Mouse (Mus musculus): ENCODE data around the gene Hist1h2ao. TPM values are rescaled to one million over a fixed set of nuclear protein-coding genes. Genes with fewer than 3 reads are reported as not detected.
"Not testable (repeated sequence)": the region's sequence is repeated elsewhere in the genome, so short reads cannot be mapped to it uniquely, and the experiment has no call there.

Gene Hist1h2ao
- polyA plus RNA-seq, 1 experiment = not detected

- Histone ChIP-seq H3K36me3 (ENCODE audit: control insufficient read depth, insufficient read depth, low read length) (no peaks in the 10 kb centered on the region), H3K27ac (ENCODE audit: control insufficient read depth, insufficient read depth, low read depth, low read length) (no peak overlapping the region)
- TF ChIP-seq POLR2A (IDR thresholded peaks at IDR 0.05; ENCODE audit: control insufficient read depth, low read depth, low read length) = no peak
- TF ChIP-seq CTCF (IDR thresholded peaks at IDR 0.05; ENCODE audit: control insufficient read depth, insufficient read depth, insufficient replicate concordance, low read depth, low read length) = no peak
Observed at GRCm38 (mm10) chr13:21789925-21790324, 20.3 kb upstream of the Hist1h2ao start.

GRCm38 (mm10) chr13:21790601-21791283 is 19.5 kb upstream of the Hist1h2ao start:
- TF ChIP-seq POLR2A (IDR thresholded peaks at IDR 0.05; ENCODE audit: control insufficient read depth, low read depth, low read length) = no peak
- no peak for TF ChIP-seq CTCF (IDR thresholded peaks at IDR 0.05; ENCODE audit: control insufficient read depth, insufficient read depth, insufficient replicate concordance, low read depth, low read length)
- Histone ChIP-seq H3K4me1 (ENCODE audit: control insufficient read depth, insufficient read depth, low read length) (peaks cover 2% of the 10 kb centered on the region; the same call in 1 of the 2 replicates), H3K4me3 (ENCODE audit: control insufficient read depth, low read depth, low read length) (peak overlapping the region; percentile 71), H3K36me3 (ENCODE audit: control insufficient read depth, insufficient read depth, low read length) (no peaks in the 10 kb centered on the region), H3K27me3 (ENCODE audit: control insufficient read depth, insufficient read depth, low read length) (no peaks in the 10 kb centered on the region), H3K27ac (ENCODE audit: control insufficient read depth, insufficient read depth, low read depth, low read length) (no peak overlapping the region)

More at GRCm38 (mm10) chr13:21789925-21790324, 20.3 kb upstream of the Hist1h2ao start:
- no peaks in the 10 kb centered on the region for H3K27me3 ChIP-seq (ENCODE audit: control insufficient read depth, insufficient read depth, low read length)
- peaks cover 2% of the 10 kb centered on the region; the same call in 1 of the 2 replicates for H3K4me1 ChIP-seq (ENCODE audit: control insufficient read depth, insufficient read depth, low read length)
- H3K4me3 ChIP-seq (ENCODE audit: control insufficient read depth, low read depth, low read length) = peak overlapping the region; percentile 63

- no peak overlapping the region for H3K27ac ChIP-seq (ENCODE audit: control insufficient read depth, insufficient read depth, low read depth, low read length)
- no peak overlapping the region for H3K4me3 ChIP-seq (ENCODE audit: control insufficient read depth, low read depth, low read length)
- H3K4me1 ChIP-seq (ENCODE audit: control insufficient read depth, insufficient read depth, low read length) = peaks cover 2% of the 10 kb centered on the region; the same call in 1 of the 2 replicates
- TF ChIP-seq CTCF (IDR thresholded peaks at IDR 0.05; ENCODE audit: control insufficient read depth, insufficient read depth, insufficient replicate concordance, low read depth, low read length) (no peak), POLR2A (IDR thresholded peaks at IDR 0.05; ENCODE audit: control insufficient read depth, low read depth, low read length) (no peak)
- H3K36me3 ChIP-seq (ENCODE audit: control insufficient read depth, insufficient read depth, low read length) = no peaks in the 10 kb centered on the region
- no peaks in the 10 kb centered on the region for H3K27me3 ChIP-seq (ENCODE audit: control insufficient read depth, insufficient read depth, low read length)
Observed at GRCm38 (mm10) chr13:21795584-21795983, 14.7 kb upstream of the Hist1h2ao start.

DNA sequence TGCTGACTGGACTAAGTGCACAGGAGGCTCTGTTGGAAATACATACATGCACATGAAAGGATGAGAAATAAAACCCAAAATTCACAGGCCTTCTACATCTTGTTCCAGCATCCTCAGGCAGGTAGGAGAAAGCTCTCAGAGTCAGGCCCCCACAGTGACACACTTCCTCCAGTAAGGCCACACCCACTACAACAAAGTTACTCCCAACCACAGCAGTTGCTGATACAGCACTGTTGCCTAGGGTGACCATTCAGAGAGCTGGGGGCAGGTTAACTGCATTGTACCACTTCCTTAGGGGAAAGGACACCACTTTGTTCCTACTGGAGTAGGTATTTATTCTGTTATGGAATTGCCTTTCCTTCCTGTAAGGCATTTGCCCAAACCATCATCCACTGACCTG is 13.1 kb upstream of the Hist1h2ao start:
- not testable (repeated sequence) for H3K27me3 ChIP-seq (ENCODE audit: control insufficient read depth, insufficient read depth, low read length); H3K4me3 ChIP-seq (ENCODE audit: control insufficient read depth, low read depth, low read length); H3K4me1 ChIP-seq (ENCODE audit: control insufficient read depth, insufficient read depth, low read length); H3K27ac ChIP-seq (ENCODE audit: control insufficient read depth, insufficient read depth, low read depth, low read length); H3K36me3 ChIP-seq (ENCODE audit: control insufficient read depth, insufficient read depth, low read length)

DNA sequence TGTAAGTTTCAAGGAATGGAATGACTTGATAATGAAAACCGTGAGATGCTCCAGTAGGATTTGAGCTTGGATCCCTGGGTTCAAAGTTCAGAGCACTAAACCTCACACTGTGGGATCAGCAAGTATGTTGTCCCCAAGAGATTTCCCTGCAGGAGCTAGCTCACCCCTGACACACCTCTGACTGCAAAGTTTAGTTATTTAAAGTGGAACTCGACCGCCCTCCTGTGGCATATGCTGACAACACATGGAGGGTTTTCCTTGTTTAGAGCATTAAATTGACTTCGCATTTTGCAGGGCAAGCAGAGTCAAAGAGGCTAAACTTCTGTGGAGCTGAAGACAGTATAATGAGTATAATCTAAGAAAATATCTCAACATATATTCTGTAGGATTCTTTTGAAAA is 7.2 kb upstream of the Hist1h2ao start:
- not testable (repeated sequence) for H3K36me3 ChIP-seq (ENCODE audit: control insufficient read depth, insufficient read depth, low read length); H3K27me3 ChIP-seq (ENCODE audit: control insufficient read depth, insufficient read depth, low read length); H3K4me3 ChIP-seq (ENCODE audit: control insufficient read depth, low read depth, low read length); H3K4me1 ChIP-seq (ENCODE audit: control insufficient read depth, insufficient read depth, low read length); H3K27ac ChIP-seq (ENCODE audit: control insufficient read depth, insufficient read depth, low read depth, low read length)

GRCm38 (mm10) chr13:21811074-21811473 is 809 bp downstream of the Hist1h2ao start:
- not testable (repeated sequence) for H3K4me3 ChIP-seq (ENCODE audit: control insufficient read depth, low read depth, low read length); H3K4me1 ChIP-seq (ENCODE audit: control insufficient read depth, insufficient read depth, low read length); H3K36me3 ChIP-seq (ENCODE audit: control insufficient read depth, insufficient read depth, low read length); H3K27ac ChIP-seq (ENCODE audit: control insufficient read depth, insufficient read depth, low read depth, low read length); H3K27me3 ChIP-seq (ENCODE audit: control insufficient read depth, insufficient read depth, low read length)

- H3K4me3 ChIP-seq (ENCODE audit: control insufficient read depth, low read depth, low read length); H3K27me3 ChIP-seq (ENCODE audit: control insufficient read depth, insufficient read depth, low read length); H3K4me1 ChIP-seq (ENCODE audit: control insufficient read depth, insufficient read depth, low read length); H3K36me3 ChIP-seq (ENCODE audit: control insufficient read depth, insufficient read depth, low read length); H3K27ac ChIP-seq (ENCODE audit: control insufficient read depth, insufficient read depth, low read depth, low read length): not testable (repeated sequence)
Observed at GRCm38 (mm10) chr13:21811539-21811938, 1.3 kb downstream of the Hist1h2ao start, which contains the start of gene Hist1h4m. Gene Hist1h4m (plus strand): TSS chr13:21811746.

DNA sequence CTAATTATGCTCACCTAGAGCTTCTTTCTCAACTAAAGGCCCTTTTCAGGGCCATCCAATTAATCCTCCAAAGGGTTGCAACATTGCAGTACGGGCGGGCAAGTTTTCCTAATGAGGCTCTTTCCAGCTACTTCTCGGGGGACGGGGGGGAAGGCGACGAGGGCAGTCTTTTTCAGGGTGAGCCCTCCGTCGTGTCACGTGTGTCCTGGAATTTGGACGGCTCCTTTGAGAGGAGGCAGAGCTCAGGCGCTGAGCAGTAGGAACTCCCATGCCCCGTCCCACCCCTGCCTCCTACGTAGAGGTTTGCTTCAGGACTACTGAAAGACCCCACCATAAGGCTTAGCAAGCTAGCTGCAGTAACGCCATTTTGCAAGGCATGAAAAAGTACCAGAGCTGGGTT is 1.8 kb downstream of the Hist1h2ao start:
- not testable (repeated sequence) for H3K27me3 ChIP-seq (ENCODE audit: control insufficient read depth, insufficient read depth, low read length); H3K36me3 ChIP-seq (ENCODE audit: control insufficient read depth, insufficient read depth, low read length); H3K4me3 ChIP-seq (ENCODE audit: control insufficient read depth, low read depth, low read length); H3K4me1 ChIP-seq (ENCODE audit: control insufficient read depth, insufficient read depth, low read length); H3K27ac ChIP-seq (ENCODE audit: control insufficient read depth, insufficient read depth, low read depth, low read length)

- not testable (repeated sequence) for H3K4me3 ChIP-seq (ENCODE audit: control insufficient read depth, low read depth, low read length); H3K36me3 ChIP-seq (ENCODE audit: control insufficient read depth, insufficient read depth, low read length); H3K4me1 ChIP-seq (ENCODE audit: control insufficient read depth, insufficient read depth, low read length); H3K27me3 ChIP-seq (ENCODE audit: control insufficient read depth, insufficient read depth, low read length); H3K27ac ChIP-seq (ENCODE audit: control insufficient read depth, insufficient read depth, low read depth, low read length)
Observed at GRCm38 (mm10) chr13:21820082-21820890, 10.0 kb downstream of the Hist1h2ao start.
